Mouse (Mus musculus) ovary, postnatal 10 days (tissue): ENCODE results near the gene Foxk2.
"Not testable (repeated sequence)": the region's sequence is repeated elsewhere in the genome, so short reads cannot be mapped to it uniquely, and the experiment has no call there.

Experiments
- DNase-seq: peaks from one replicate; pipeline ENCODE4 v3.0.0; 2022; ENCODE audit warnings: low spot score

Gene Foxk2

DNA sequence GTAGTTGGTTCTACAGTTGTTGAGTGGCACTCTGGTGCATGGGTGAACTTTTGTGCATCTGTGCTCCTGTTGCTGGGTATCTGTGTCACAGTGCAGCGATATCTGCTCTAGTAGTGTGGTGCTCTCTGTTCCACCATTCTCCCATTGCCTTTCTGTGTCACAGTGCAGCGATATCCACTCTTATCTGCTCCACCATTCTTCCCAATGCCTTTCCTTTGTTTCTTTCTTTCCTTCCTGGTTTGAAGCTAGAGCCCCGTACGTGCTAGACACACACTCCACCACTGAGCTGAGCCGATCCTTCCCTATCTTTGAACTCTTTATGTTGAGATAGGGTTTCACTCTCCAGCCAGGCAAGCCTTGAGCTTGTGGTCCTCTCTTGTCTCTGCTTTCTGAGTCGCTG lies 23.1 kb downstream of the Foxk2 start:
- DNase-seq: no peak

DNA sequence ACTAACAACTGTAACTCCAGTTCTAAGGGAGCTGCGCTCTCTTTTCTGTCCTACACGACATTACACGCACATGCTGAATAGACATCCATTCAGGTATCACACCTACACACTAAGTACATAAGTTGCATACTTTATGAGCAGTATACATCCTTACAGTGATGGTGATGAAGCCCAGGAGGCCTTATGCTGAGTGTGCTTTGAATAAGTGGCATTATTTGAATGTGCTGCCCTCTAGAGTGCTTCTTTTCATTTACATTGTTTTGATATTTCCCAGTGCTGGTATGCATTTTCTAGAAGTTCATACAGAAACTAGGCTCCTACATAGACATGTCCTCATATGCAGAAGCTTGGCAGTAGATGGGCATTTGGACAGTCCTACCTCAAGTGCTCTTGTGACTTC lies 30.1 kb downstream of the Foxk2 start:
- no peak for DNase-seq

DNA sequence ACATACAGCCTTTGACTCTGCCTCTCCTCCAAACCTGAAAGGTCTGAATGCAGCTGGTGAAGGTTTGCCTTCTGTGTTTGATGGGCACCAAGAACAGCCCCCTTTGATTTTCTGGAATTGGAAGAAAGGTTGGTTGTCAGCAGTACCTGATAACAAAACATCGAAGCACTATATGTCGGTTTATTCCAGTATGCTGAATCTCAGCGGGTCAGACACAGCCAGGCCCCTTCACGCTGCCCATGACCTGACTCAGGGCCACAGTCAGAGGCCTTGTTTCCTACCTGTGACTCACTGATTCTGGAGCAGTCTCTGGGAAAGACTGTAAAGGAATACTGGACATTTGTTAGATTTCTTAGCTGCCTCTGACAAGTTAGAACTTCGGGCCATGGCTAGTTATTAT lies 35.0 kb downstream of the Foxk2 start:
- DNase-seq: no peak

DNA sequence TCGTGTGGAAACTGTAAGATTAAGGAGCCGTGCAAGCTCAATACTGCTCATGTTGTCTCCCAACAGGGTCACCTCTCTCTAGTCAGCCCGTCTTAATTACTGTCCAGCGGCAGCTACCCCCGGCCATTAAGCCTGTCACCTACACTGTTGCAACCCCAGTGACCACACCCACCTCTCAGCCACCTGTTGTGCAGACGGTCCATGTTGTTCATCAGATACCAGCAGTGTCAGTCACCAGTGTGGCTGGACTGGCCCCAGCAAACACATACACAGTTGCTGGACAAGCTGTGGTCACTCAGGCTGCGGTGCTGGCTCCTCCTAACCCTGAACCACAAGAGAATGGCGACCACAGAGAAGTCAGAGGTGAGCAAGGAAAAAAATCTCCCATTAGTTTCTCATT lies 38.7 kb downstream of the Foxk2 start:
- no peak for DNase-seq

DNA sequence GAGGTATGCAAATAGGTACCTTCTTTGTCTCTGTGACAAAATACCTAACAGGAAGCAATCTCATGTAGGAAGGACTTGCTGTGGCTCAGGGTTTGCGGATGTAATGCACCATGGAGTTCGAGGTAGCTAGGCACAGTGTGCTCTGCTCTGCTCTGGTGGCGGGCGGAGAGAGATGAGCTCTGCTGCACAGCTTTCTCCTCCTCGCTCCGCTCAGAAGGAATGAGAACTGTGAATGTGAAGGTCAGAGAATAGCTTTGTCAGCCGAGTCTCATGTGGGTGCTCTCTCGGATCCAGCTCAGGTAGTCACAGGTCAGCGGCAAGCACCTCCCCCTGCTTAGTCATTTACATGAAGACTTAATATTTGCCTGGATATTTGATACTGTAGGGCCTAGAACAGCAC lies 40.5 kb downstream of the Foxk2 start:
- DNase-seq: no peak

DNA sequence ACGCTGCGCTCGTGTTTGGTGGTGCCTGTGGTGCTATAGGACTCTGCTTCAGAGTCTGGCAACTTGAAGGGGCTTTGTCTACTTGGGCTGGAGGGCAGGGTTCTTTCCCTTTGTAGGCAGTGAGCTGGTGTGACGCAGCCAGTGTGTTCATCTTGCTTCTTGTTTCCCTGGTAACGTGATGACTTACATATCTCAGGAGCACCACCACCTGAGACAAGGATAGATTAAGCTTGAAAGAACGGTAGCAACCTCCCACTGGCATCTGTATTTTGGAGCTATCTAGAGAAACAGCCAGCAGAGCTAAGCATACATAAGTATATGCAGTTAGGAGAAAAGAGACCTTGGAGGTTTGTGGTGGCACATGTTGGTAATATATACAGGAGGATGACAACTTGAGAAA lies 45.6 kb downstream of the Foxk2 start:
- DNase-seq: no peak

DNA sequence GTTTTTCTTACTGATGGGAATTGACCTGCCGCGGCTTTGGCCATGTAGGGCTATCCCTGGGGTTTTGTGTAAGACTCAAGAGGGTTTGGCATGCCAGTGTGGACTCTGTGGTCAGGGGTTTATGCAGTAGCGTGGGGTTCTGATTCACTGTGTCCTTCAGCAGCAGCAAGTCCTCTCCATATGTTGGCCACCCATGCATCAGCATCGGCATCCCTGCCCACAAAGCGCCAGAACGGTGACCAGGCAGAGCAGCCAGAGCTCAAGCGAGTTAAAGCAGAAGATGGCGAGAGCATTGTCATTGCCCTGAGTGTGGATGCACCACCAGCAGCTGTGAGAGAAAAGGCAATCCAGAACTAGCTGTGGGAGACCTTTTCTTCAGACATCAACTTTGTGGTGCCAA lies 46.8 kb downstream of the Foxk2 start:
- no peak for DNase-seq

DNA sequence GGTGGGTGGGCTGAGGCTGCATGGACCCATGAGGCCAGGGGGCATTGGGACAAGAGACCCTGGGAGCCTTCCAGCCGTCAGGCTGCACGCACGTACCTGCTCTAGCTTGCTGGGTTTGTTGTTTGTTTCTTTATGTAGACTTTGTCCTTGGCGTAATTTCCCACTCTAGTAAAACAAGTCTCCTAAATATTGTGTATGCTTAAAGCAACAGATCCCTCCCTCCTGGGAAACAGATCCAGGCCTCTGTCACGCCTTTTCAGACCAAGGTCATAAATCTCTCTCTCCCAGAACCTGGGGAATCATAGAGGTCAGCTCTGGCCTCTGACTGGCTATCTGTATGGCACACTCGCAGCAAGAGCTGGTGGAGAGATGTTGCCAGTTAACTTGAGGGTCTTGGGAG lies 47.9 kb downstream of the Foxk2 start:
- DNase-seq: not testable (repeated sequence)

DNA sequence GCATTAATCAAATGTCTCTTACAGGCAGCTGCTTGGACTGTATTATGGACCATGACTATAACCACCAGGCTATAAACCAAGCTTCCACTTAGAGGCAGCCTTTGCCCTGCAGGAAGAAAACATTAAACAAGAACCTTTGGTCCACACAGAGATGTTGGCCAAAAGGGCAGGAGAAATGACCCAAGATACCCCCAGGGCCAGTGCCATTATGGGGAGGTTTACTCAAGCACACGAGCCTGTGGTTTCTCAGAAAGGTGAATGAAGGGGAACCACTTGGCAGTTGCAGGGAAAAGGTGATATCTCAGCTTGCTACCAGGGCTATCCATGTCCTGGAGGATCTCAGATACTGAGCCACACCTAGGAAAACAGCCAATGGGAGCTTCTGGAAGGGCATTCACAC lies 66.2 kb downstream of the Foxk2 start:
- DNase-seq: no peak

DNA sequence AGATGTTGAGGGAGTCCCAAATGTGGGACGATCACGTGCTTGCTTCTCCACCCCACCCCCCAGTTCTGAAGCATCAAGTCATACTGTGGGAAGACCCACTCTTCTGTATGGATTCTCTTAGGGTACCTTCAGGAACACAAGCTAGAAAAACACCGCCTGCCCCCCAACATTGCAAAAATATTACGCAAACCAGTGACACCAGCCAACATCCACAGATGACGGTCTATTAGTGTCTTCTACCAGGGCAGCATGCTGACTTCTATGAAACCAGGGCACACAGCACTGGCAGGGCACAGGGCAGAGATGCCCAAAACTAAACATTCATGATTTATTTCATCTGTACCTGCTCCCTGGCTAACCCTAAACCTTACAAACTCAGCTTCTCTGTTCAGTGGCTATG lies 66.9 kb downstream of the Foxk2 start:
- DNase-seq: no peak

DNA sequence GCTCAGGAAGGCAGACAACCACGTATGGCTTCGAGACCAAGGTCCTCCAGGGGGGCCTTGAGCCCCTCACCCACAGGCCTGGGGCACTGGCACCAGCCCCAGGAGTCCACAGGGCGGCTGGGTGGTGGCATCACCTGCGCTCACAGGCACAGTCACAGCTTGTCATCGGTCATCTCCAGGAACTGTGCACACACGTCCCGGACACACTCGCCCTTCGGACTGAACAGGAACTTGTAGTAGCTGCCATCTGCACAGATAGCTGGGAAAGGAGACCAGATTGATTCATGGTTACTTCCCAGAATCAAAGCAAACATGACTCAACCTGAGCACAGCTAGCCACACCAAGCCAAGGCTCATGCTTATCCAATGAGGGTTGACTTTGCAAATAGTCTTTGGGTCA lies 68.4 kb downstream of the Foxk2 start:
- DNase-seq: no peak

DNA sequence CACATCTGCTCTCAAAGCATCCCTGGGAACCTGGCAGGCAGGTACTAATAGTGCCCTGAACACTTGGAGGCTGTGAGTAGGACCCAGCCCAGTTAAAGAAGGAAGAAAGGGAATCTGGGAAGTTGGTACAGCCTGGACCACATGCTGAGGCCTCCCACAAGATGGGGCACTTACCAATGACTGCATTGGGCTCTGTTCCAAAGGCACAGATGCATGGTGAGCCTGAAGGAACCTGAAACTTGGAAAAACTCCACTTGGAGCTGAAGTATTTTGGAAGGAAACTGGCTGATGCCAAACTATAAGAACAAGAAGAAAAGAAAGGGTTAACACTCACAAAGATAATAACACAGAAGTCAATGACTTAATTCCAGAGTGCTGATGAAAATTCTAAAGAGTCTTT lies 68.8 kb downstream of the Foxk2 start:
- no peak for DNase-seq

DNA sequence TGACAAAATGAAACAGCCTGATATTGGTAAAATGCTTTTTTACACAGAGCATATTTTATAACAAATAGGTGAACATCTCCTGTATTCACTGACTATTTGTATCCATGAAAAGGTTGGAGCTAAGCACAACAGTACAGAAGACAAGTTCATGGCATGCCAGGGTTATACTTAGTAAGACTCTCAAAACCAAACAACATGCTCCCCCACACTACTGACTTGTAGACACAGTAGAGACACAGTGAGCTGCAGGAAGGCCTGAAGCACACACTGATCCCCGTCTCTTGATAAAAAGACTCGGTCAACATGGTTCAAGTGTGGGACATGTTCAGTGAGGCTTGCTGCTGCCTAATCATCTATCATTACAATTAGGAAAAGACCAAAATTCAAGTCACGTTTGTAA lies 71.9 kb downstream of the Foxk2 start:
- no peak for DNase-seq

DNA sequence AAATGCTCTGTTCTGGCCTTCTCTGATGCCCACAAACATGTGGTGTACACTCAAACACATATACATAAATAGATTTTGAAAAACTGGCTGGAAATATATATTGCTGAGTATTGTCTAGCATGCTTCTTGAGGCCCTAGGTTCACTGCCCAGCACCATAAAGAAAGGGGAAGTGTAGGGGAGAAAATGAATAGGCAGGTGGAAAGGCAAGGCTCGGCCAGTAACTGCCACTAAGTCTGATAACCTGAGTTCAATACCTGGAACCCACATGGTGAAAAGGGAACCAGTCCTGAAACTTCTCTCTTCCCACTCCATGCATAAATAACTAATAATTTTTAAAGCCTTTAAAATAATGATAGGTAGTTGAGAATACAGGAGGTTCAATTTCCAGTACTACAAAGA lies 79.9 kb downstream of the Foxk2 start:
- DNase-seq: no peak

DNA sequence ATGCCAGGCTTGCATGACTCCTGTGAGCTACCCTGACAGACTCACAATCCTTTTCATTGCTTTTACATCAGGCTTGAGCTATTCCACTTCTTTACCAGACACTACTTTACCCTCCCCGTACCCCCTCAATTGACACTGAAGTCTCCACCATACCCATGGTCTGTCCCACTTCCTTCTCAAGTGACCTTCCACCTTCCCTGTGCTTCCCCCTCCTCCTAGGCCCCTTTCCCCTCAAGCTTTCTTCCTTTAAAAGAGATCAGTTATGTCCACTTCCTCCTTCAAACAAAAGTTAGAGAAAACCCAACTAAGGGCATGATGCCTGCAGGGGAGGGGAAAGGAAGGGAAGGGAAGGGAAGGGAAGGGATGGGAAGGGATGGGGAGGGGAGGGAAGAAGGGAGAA lies 80.5 kb downstream of the Foxk2 start:
- no peak for DNase-seq

DNA sequence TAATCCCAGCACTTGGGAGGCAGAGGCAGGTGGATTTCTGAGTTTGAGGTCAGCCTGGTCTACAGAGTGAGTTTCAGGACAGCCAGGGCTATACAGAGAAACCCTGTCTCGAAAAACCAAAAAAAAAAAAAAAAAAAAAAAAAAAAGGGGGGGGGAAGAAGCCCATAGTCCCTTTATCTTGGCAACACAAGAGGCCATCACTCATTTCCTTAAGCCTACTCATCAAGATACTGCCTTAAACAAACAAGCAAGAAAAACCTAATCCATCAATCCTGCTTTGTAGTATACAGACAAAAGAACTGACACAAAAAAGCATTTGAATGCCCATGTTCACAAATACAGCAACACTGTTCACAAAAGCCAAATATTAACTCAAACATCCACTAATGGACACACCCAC lies 82.6 kb downstream of the Foxk2 start:
- DNase-seq: not testable (repeated sequence)

DNA sequence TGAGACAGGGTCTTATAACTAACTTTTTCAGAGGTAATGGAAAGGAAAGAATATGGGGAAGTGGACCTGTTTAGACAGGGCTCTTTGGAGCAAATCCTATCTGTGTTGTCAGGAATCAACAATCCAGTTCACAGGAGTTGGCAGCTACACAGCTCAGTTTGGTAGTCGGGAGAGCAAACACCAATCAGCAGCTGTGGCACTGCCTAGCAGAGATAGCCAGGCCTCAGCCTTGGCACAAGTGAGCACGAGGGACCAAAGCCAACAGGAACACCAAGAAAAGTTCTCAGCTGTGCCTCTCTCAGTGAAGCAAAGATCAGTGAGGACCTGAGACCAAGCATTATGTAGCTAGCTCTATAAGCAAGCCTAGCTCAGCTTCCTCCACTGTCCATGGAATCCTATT lies 87.2 kb downstream of the Foxk2 start:
- DNase-seq: no peak

DNA sequence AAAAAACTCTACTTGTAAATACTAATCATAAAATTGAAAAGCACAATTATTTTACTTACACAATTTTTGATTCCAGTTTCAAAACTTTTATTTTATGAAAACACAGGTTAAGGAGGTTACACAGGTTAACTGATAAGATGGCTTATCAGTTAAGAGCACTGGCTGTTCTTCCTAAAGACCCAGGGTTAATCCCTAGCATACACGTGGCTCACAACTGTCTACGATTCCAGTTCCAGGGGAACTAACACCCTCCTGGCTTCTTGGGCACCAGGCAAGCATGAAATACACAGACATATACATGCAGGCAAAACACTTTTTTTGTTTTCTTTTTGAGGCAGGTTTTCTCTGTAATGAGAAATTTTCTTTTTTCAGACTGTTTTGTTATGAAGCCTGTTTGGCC lies 88.4 kb downstream of the Foxk2 start:
- DNase-seq: no peak

DNA sequence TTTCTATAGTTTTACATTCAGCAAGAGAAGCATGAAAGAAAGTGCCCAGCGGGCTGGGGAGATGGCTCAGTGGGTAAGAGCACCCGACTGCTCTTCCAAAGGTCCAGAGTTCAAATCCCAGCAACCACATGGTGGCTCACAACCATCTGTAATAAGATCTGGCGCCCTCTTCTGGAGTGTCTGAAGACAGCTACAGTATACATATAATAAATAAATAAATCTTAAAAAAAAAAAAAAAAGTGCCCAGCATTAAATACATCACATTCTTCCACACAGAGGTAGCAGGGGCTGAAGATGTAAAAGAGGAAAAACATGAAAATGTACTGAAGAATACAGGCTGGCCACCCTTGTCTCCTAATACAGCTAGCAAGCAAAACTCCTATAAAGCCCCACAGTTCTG lies 88.9 kb downstream of the Foxk2 start:
- not testable (repeated sequence) for DNase-seq

DNA sequence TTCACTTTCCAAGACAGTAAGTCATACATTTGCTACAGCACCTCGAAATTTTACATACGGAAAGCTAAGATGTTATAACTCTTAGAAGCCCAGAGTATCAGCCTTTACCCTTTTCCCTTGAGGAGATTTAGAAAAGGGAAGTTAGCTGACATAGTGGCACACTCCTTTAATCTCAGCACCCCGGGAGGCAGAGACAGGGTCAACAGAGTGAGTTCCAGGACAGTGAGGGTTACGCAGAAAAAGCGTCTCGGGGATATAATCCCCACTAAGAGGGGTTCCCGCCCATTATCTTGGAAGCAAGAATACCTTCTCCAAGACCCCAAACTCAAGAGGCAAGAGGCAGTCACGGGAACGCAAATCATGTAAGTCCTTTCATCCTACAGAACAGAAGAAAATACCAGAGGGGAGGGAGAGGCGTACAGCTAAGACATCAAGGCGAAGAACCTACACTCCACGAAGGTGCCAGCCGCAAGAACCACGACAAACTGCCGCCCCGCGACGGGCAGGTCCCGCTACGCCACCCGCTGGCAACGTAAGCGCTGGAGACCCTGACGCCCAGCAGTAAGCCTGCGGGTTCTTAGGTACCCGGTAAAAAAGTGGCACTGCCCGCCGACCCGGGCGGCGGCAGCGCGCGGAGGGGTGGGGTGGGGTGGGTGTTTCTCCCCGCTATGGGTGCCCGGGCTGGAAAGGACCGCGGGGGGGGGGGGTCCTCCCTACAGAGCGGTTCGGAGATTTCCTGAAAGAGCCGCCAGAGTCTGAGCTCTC lies 93.7 kb downstream of the Foxk2 start:
- no peak for DNase-seq

DNA sequence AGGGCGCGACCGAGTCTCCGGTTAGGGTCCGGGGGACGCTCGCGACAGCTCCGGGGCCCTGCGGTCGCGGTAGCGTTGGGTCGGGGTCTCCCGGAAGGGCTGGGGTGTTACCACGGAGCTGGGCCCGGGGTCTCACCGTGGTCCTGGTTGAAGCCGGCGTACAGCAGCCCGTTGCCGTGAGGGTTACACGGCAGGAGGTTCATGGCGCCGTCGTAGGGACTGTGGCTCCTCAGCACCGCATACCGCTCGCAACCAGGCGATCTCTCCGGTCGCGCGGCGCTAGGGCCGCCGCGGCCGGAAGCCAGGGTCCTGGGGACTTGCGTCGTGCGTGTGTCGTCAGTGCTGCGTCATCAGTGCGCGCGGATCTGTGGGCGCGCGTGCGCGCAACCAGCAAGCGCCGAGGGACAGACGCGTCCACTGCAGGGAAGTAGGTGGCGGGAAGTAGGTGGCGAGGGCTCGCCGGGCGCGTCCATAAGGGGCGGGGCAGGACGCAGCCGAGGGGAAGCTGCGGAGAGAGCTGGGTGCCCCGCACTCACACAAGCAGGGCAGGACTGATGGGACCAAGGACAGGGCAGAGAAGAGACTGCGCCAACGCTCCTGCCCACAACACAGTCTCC lies 94.4 kb downstream of the Foxk2 start, which contains the start of gene Wdr45b:
Gene Wdr45b (minus strand): TSS at position 355 of the 617 bp plus-strand sequence.
- DNase-seq: peak; percentile 93
